Comparison of ENCODE assay signal across 22 mouse cellular contexts in the genomic region with DNA sequence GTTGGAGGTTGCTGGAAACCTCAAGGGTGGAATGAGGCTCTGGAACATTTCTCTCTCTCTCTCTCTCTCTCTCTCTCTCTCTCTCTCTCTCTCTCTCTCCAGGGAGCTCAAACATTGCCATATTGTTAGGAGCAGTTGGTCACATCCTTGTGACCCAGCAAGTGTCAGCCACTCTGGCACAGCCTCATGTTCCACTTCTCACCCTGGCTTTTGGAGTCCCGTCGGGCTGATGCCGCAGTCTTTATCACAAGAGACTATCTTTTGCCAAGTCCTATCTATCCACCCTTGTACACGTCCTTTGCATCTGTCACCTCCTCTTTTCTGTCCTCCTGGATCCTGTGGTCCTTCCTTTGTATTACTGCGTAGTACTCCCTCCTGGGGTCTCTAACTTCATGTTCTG.
DNase-seq lines count a peak whose midpoint lies in the region; ATAC-seq lines count a peak whose summit lies in the region.
"Had no signal": no experiment of that assay in that cellular context is flagged by ENCODE, and none has a peak within 500 bp of the region (broad histone marks: within the 10 kb centered on the region; RNA-seq: fewer than 3 reads in every experiment).

No protein-coding gene starts in this region.

- WGBS in hindbrain, embryonic 14.5 days: 77% methylated on average over 5 of the region's 5 CpGs
- WGBS in hindbrain, embryonic 11.5 days: 88% methylated on average over 5 of the region's 5 CpGs
- 69% methylated on average over 5 of the region's 5 CpGs for WGBS in forebrain, embryonic 14.5 days
- 76% methylated on average over 5 of the region's 5 CpGs for WGBS in midbrain, embryonic 13.5 days

- no peaks in the 10 kb centered on the region for H3K9me3 ChIP-seq in hindbrain, embryonic 14.5 days (ENCODE audit: control insufficient read depth, low read length)
- H3K9me3 ChIP-seq in hindbrain, embryonic 11.5 days (ENCODE audit: control insufficient read depth, low read length): no peaks in the 10 kb centered on the region
- H3K9me3 ChIP-seq in forebrain, embryonic 14.5 days (replicated peaks; ENCODE audit: control insufficient read depth, low read length): no peaks in the 10 kb centered on the region
- H3K9me3 ChIP-seq in midbrain, embryonic 13.5 days: no peaks in the 10 kb centered on the region
- H3K9me3 ChIP-seq: G1E; neural tube, embryonic 12.5 days; stomach, embryonic 15.5 days had no signal

- DNase-seq in hindbrain, embryonic 14.5 days (ENCODE audit: low spot score): no peak
- DNase-seq in hindbrain, embryonic 11.5 days (ENCODE audit: low spot score): no peak
- peak; percentile 73 for DNase-seq in cerebellum, adult 9-11 months
- DNase-seq in forebrain, embryonic 14.5 days (ENCODE audit: low spot score): no peak
- no peak for DNase-seq in heart, adult 9 months (ENCODE audit: low spot score in 2 of 2)
- no peak for DNase-seq in embryo, embryonic 10.5 days (ENCODE audit: low spot score)
- DNase-seq in urinary bladder, postnatal 36 days (ENCODE audit: low spot score in 2 of 2): no peak
- DNase-seq: adrenal gland, adult 8-10 months; gastrocnemius, postnatal 36 days; heart, postnatal 4 days; kidney, adult 2 months; kidney, postnatal 25 days; left cerebral cortex, postnatal 4 days; lung, postnatal 14 days; spleen, adult 18-20 months; thymus, postnatal 25 days had no signal

- H3K4me1 ChIP-seq in hindbrain, embryonic 14.5 days (replicated peaks; ENCODE audit: control insufficient read depth, insufficient read depth, low read length): peaks cover 26% of the 10 kb centered on the region
- H3K4me1 ChIP-seq in hindbrain, embryonic 11.5 days (replicated peaks; ENCODE audit: control insufficient read depth, insufficient read depth, low read length): peaks cover 10% of the 10 kb centered on the region
- H3K4me1 ChIP-seq in forebrain, embryonic 14.5 days (ENCODE audit: control insufficient read depth, insufficient read depth, low read length): peaks cover 27% of the 10 kb centered on the region
- peaks cover 36% of the 10 kb centered on the region for H3K4me1 ChIP-seq in midbrain, embryonic 13.5 days (replicated peaks)

- H3K36me3 ChIP-seq in hindbrain, embryonic 14.5 days (replicated peaks; ENCODE audit: control insufficient read depth, insufficient read depth): no peaks in the 10 kb centered on the region
- H3K36me3 ChIP-seq in hindbrain, embryonic 11.5 days (ENCODE audit: control insufficient read depth, insufficient read depth, low read length): no peaks in the 10 kb centered on the region
- no peaks in the 10 kb centered on the region for H3K36me3 ChIP-seq in forebrain, embryonic 14.5 days (ENCODE audit: control insufficient read depth, insufficient read depth, low read length)
- no peaks in the 10 kb centered on the region for H3K36me3 ChIP-seq in midbrain, embryonic 13.5 days
- H3K36me3 ChIP-seq: G1E; heart, embryonic 12.5 days; neural tube, embryonic 12.5 days; stomach, embryonic 15.5 days had no signal

- ATAC-seq in hindbrain, embryonic 14.5 days (ENCODE audit: low FRiP score): no peak
- no peak for ATAC-seq in hindbrain, embryonic 11.5 days (ENCODE audit: low FRiP score)
- ATAC-seq in forebrain, embryonic 14.5 days: no peak
- ATAC-seq in midbrain, embryonic 13.5 days: no peak

- no peaks in the 10 kb centered on the region for H3K27me3 ChIP-seq in hindbrain, embryonic 14.5 days (ENCODE audit: control insufficient read depth, insufficient read depth, low read length)
- peaks cover 22% of the 10 kb centered on the region for H3K27me3 ChIP-seq in hindbrain, embryonic 11.5 days (ENCODE audit: control insufficient read depth, insufficient read depth, low read length)
- H3K27me3 ChIP-seq in forebrain, embryonic 14.5 days (replicated peaks; ENCODE audit: control insufficient read depth, insufficient read depth, low read length): peaks cover 27% of the 10 kb centered on the region
- H3K27me3 ChIP-seq in midbrain, embryonic 13.5 days: peaks cover 40% of the 10 kb centered on the region

- no peak overlapping the region for H3K4me2 ChIP-seq in hindbrain, embryonic 14.5 days (replicated peaks)
- H3K4me2 ChIP-seq in hindbrain, embryonic 11.5 days (replicated peaks; ENCODE audit: low read depth, low read length): no peak overlapping the region
- H3K4me2 ChIP-seq in forebrain, embryonic 14.5 days (ENCODE audit: low read length): no peak overlapping the region
- H3K4me2 ChIP-seq in midbrain, embryonic 13.5 days (replicated peaks): no peak overlapping the region
- H3K4me2 ChIP-seq: heart, embryonic 12.5 days; stomach, embryonic 15.5 days had no signal

- no peak overlapping the region for H3K4me3 ChIP-seq in hindbrain, embryonic 14.5 days (replicated peaks; ENCODE audit: low read length)
- no peak overlapping the region for H3K4me3 ChIP-seq in hindbrain, embryonic 11.5 days (ENCODE audit: low read depth, low read length)
- H3K4me3 ChIP-seq in forebrain, embryonic 14.5 days (ENCODE audit: low read depth, low read length): no peak overlapping the region
- H3K4me3 ChIP-seq in midbrain, embryonic 13.5 days (replicated peaks): no peak overlapping the region
- H3K4me3 ChIP-seq: heart, embryonic 12.5 days; neural tube, embryonic 12.5 days; stomach, embryonic 15.5 days had no signal

- H3K9ac ChIP-seq in hindbrain, embryonic 14.5 days: no peak overlapping the region
- no peak overlapping the region for H3K9ac ChIP-seq in hindbrain, embryonic 11.5 days (ENCODE audit: low read depth, low read length)
- no peak overlapping the region for H3K9ac ChIP-seq in forebrain, embryonic 14.5 days (ENCODE audit: low read length)
- H3K9ac ChIP-seq in midbrain, embryonic 13.5 days (replicated peaks): no peak overlapping the region
- H3K9ac ChIP-seq: heart, embryonic 12.5 days; liver, embryonic 14.5 days; neural tube, embryonic 12.5 days; stomach, embryonic 15.5 days had no signal

- peak overlapping the region; percentile 81; the same call in 1 of the 2 replicates for H3K27ac ChIP-seq in hindbrain, embryonic 14.5 days
- no peak overlapping the region for H3K27ac ChIP-seq in hindbrain, embryonic 11.5 days (ENCODE audit: low read depth, low read length)
- peak overlapping the region; percentile 88 for H3K27ac ChIP-seq in forebrain, embryonic 14.5 days (ENCODE audit: low read depth, low read length)
- H3K27ac ChIP-seq in midbrain, embryonic 13.5 days: peak overlapping the region; percentile 89; the same call in 1 of the 2 replicates
- H3K27ac ChIP-seq: liver, embryonic 14.5 days; neural tube, embryonic 12.5 days; stomach, embryonic 15.5 days had no signal
